Mouse (Mus musculus) embryonic stem cell, embryonic (primary cell): ENCODE results near the gene Sh3d21.

Experiments used
- CTCF ChIA-PET, 4 experiments: fragments of 300-600 bp in 2 of 4; fragments of 350-600 bp in 2 of 4; sonication (Branson Sonifier 250); formaldehyde crosslinking; loops; one replicate each; lab custom pipeline; 2022; ENCODE audit warnings: inconsistent platforms in 2 of 4; lab: Charles Lee
- POLR2A ChIA-PET, 4 experiments: fragments of 300-600 bp in 2 of 4; fragments of 350-600 bp in 2 of 4; sonication (Branson Sonifier 250); formaldehyde crosslinking; loops; one replicate each; lab custom pipeline; 2022; ENCODE audit warnings: antibody characterized with exemption in 4 of 4, inconsistent platforms in 1 of 4; lab: Charles Lee

The Sh3d21 gene

GRCm38 (mm10) chr4:126113943-126114342, 49.3 kb downstream of the Sh3d21 start:
- POLR2A ChIA-PET, result interaction anchor here in 3 of 4 experiments (0.6 to 2.8 kb wide), 10 partner anchors 8 to 125 kb away, joined by 3 to 12 read pairs (median 4); partner anchors contain the start of gene Stk40 (in 1 of the 3)
- CTCF ChIA-PET, result interaction anchor here (0.6 to 2.9 kb wide), 22 partner anchors 10 to 1007 kb away, joined by 3 to 21 read pairs (median 5); partner anchors contain the start of genes Eva1b (in 1 of the 4), Lsm10 (in 1 of the 4), Sh3d21 (in 1 of the 4) and Stk40 (in 1 of the 4)

DNA sequence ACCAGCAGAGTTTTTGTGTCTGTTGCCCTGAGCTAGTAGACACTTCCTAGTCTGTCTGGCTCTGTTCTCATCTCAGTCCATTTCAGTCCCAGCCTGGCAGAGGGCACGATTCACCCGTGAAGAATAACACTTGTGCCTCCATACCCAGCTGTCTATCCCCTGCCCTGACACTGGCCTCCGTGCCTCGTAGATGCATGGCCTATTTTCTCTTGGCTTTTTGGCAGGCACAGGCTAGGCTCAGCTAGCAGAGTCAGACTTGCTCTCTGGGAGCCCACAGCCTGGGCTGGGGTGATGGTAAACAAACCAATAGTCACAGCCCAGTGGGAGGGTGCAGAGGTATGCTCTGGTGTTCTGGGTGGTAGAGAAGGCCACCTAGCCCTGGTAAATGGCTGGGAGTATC, 50.0 kb downstream of the Sh3d21 start:
- POLR2A ChIA-PET, result interaction anchor here in 3 of 4 experiments (0.8 to 2.8 kb wide), 9 partner anchors 8 to 29 kb away, joined by 3 to 12 read pairs (median 5); partner anchors contain the start of genes Lsm10 (in 1 of the 3) and Stk40 (in 1 of the 3)
- CTCF ChIA-PET, result interaction anchor here (0.6 to 2.9 kb wide), 9 partner anchors 9 to 28 kb away, joined by 3 to 21 read pairs (median 6); partner anchors contain the start of genes Lsm10 (in 1 of the 4) and Stk40 (in 1 of the 4)

GRCm38 (mm10) chr4:126111153-126111549, 52.1 kb downstream of the Sh3d21 start:
- ChIA-PET CTCF (interaction anchor here in 3 of 4 experiments (0.8 to 2.8 kb wide), 7 partner anchors 9 to 52 kb away, joined by 3 to 13 read pairs (median 4); partner anchors contain the start of gene Sh3d21 (in 1 of the 3)), POLR2A (interaction anchor here in 2 of 4 experiments (0.5 to 2.1 kb wide), 10 partner anchors 8 to 172 kb away, joined by 3 to 8 read pairs (median 3); partner anchors contain the start of gene Lsm10 (in 1 of the 2))

DNA sequence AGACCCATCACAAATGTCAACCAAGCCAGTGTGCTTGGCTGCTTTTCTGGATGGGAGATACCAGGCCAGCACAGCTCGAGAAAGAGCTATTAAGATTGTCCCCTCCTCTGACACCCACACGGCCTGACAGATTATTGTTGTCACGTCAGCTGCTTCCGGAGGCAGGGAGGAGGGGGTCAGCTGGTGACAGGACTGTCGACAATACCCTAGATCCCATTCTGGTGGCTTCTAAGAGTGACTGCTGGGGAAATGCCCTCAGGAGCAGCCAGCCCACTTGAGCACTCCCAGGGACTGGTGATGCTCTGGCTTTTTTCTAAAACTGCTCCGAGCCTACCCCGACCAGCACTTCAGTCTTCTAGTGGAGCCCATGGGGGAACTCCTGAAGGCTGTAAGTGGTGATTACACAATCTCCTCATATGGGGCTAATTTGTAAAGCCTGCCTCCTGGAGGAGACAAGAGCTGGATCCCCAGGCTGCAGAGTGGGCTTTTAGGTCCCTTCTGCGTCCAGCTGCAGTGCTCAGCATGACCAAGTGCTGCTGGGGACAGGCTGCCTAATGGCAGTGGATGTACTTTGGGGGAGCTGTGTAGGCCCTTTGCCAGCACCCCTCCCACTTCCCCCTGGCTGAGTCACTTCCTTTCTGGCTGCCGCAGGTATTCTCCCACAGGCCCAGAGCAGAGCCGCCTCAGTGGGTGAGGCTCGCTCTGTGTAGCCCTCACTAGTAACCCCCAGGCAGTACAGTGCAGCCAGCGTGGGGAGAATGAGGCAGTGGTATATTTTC, 52.7 kb downstream of the Sh3d21 start:
- POLR2A ChIA-PET, result interaction anchor here in 3 of 4 experiments (0.5 to 2.1 kb wide), 13 partner anchors 8 to 171 kb away, joined by 3 to 8 read pairs (median 3); partner anchors contain the start of genes Lsm10 (in 1 of the 3) and Oscp1 (in 1 of the 3)
- CTCF ChIA-PET, result interaction anchor here in 3 of 4 experiments (0.5 to 2.8 kb wide), 9 partner anchors 8 to 52 kb away, joined by 3 to 13 read pairs (median 4); partner anchors contain the start of gene Sh3d21 (in 1 of the 3)

- POLR2A ChIA-PET, result interaction anchor here in 3 of 4 experiments (0.6 to 2.1 kb wide), 11 partner anchors 10 to 146 kb away, joined by 3 to 8 read pairs (median 3); partner anchors contain the start of genes Lsm10 (in 1 of the 3), Map7d1 (in 1 of the 3) and Oscp1 (in 1 of the 3)
- CTCF ChIA-PET, result interaction anchor here in 2 of 4 experiments (0.5 to 2.8 kb wide), 4 partner anchors 13 to 32 kb away, joined by 3 to 13 read pairs (median 6); partner anchors contain the start of gene Lsm10 (in 1 of the 2)
These were observed 53.5 kb downstream of the Sh3d21 start for GRCm38 (mm10) chr4:126109613-126110373.

DNA sequence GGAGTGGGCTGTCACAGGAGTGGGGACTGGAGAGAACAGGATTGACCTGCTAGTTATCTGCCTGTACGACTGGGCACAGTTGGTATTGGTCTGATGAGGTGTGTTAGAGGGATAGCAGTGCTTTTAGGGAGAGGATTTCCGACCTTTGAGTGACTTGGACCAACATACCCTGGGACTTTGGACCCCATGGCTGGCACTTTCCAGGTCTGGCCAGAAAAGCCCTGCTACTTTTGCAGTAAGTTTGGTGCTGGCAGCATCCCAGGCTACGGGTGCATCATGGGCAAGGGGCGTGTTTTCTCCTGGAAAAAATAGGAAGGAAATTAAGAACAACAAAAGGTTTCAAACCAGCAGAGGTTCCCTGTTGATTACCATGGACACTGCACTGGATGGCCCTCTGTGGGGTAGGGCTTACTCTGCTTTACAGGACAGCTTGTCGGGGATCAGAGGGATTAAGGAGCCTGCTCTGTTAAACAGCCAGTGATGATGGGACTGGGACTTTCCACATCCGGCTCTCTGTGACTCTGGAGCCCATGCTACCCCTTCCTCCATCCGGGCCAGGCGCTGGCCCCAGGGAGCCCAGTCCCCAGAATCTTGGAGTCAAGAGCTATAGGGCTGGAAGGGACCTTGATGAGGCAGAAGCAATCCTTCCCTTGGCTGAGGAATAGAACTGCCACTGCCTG, 55.1 kb downstream of the Sh3d21 start:
- POLR2A ChIA-PET, result interaction anchor here in 3 of 4 experiments (0.6 to 1.3 kb wide), 8 partner anchors 9 to 128 kb away, joined by 3 to 4 read pairs (median 3); partner anchors contain the start of genes Eva1b (in 1 of the 3) and Mrps15 (in 1 of the 3)
- CTCF ChIA-PET, result interaction anchor here in 3 of 4 experiments (0.6 to 1.0 kb wide), 4 partner anchors 12 to 296 kb away, joined by 3 to 4 read pairs (median 3); partner anchors contain the start of gene Lsm10 (in 1 of the 3)

- ChIA-PET CTCF (interaction anchor here in 2 of 4 experiments (0.5 to 3.0 kb wide), 6 partner anchors 9 to 685 kb away, joined by 3 to 20 read pairs (median 6); no protein-coding TSS in a partner anchor), POLR2A (interaction anchor here in 3 of 4 experiments (0.8 to 3.6 kb wide), 12 partner anchors 8 to 113 kb away, joined by 3 to 28 read pairs (median 5); partner anchors contain the start of gene Lsm10 (in 2 of the 3))
These were observed 58.0 kb downstream of the Sh3d21 start for GRCm38 (mm10) chr4:126105131-126105783.

- POLR2A ChIA-PET, result interaction anchor here (0.6 to 3.6 kb wide), 20 partner anchors 8 to 1241 kb away, joined by 3 to 28 read pairs (median 4); partner anchors contain the start of genes Lsm10 (in 1 of the 4) and Sh3d21 (in 1 of the 4)
- CTCF ChIA-PET, result interaction anchor here in 2 of 4 experiments (0.5 to 3.0 kb wide), 8 partner anchors 9 to 684 kb away, joined by 3 to 20 read pairs (median 4); partner anchors contain the start of gene Adprhl2 (in 1 of the 2)
These were observed 58.8 kb downstream of the Sh3d21 start for GRCm38 (mm10) chr4:126104261-126105075.

- CTCF ChIA-PET, result interaction anchor here in 2 of 4 experiments (0.6 to 3.0 kb wide), 8 partner anchors 8 to 218 kb away, joined by 3 to 20 read pairs (median 4); partner anchors contain the start of gene Adprhl2 (in 1 of the 2)
- POLR2A ChIA-PET, result interaction anchor here (0.6 to 3.6 kb wide), 46 partner anchors 8 to 1242 kb away, joined by 3 to 28 read pairs (median 4); partner anchors contain the start of genes Eva1b (in 2 of the 4) and Sh3d21 (in 2 of the 4)
These were observed 59.7 kb downstream of the Sh3d21 start, which contains the start of gene Stk40 for GRCm38 (mm10) chr4:126103590-126104068. Stk40 (plus strand) TSS chr4:126103957.

DNA sequence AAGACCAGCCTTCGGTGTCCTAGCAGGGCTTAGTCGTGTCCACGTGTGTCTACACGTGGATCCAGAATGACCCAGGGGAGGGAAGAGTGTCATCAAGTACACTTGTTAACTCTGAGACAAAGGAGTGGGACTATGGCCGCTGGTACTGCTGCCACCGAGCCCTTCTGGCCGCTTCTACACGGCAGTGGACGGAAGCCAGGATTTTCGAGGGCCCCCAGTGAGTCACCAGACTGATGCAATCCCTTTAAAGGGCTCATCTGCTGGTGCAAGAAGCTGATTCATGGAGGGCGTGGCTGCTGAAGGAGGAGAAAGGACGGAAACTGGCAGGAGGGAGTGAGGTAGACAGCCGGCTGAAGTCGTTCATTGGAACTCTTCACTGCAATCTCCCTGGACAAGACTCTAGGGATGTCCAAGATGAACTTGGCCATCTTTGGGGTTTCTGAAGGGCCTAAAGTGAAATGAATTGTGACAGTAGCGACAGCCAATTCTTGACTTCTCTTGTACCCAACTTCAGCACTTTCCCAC, 60.2 kb downstream of the Sh3d21 start:
- CTCF ChIA-PET, result interaction anchor here in 3 of 4 experiments (0.5 to 3.0 kb wide), 11 partner anchors 8 to 519 kb away, joined by 3 to 20 read pairs (median 4); partner anchors contain the start of gene Adprhl2 (in 1 of the 3)

DNA sequence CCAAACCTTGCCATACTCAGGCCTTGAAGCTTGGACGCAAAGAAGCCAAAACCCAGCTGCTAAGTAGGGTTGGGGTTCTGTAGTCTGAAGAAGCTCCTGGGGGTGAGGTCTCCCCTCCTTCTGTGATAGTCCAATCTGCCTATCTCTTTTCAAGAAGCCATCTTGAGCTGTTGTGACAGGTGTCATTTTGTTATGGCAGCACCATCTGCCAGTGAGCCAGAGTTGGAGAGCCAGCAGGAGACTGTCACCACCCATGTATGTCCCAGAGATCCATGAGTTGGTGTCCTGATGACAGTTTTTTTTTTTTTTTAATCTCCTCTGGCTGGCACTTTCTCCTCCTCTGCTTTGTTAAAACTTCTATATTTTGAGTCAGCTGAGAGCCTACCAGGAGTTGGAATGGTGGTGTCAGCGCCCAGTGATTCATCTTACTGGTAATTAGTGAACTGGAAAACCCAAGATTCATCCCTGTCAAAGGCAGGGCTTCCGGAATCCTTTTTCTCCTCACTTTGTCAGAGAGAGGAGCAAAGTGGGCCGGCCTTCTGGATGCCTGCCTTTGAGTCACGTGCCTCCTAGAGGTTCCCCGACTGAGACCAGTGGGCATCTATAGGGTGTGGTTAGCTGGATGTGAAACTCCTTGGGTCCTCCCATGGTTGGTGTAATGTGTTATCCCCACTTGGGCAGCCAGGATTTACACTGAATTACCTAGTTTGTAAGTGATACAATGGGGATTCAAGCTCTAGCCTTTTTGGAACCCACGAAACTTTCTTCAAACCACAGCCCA, 61.0 kb downstream of the Sh3d21 start:
- CTCF ChIA-PET, result interaction anchor here in 3 of 4 experiments (0.5 to 3.0 kb wide), 8 partner anchors 9 to 759 kb away, joined by 3 to 20 read pairs (median 4); no protein-coding TSS in a partner anchor
- POLR2A ChIA-PET, result interaction anchor here in 3 of 4 experiments (0.6 to 3.6 kb wide), 52 partner anchors 9 to 756 kb away, joined by 3 to 28 read pairs (median 4); partner anchors contain the start of genes Sh3d21 (in 3 of the 3), Eva1b (in 2 of the 3) and Mrps15 (in 1 of the 3)

More for the DNA sequence above, 60.2 kb downstream of the Sh3d21 start:
- POLR2A ChIA-PET, result interaction anchor here in 3 of 4 experiments (0.6 to 3.6 kb wide), 53 partner anchors 8 to 557 kb away, joined by 3 to 28 read pairs (median 4); partner anchors contain the start of genes Sh3d21 (in 3 of the 3), Eva1b (in 2 of the 3) and Mrps15 (in 1 of the 3)

GRCm38 (mm10) chr4:126100764-126101163, 62.5 kb downstream of the Sh3d21 start:
- POLR2A ChIA-PET, result interaction anchor here in 2 of 4 experiments (1.0 to 2.0 kb wide), 4 partner anchors 10 to 54 kb away, joined by 3 to 6 read pairs (median 5); partner anchors contain the start of gene Mrps15 (in 1 of the 2)
- CTCF ChIA-PET, result no interaction called here
